Mouse (Mus musculus) limb, embryonic 14.5 days (tissue): ENCODE results near the gene Gprasp1. TPM values are rescaled to one million over a fixed set of nuclear protein-coding genes. Genes with fewer than 3 reads are reported as not detected.

Source experiments
- ATAC-seq: fragments of 200-750 bp; cut with Nextera tagmentation; 2 replicates; pipeline ENCODE4 v1.8.0; 2017; ENCODE audit warnings: low read depth, moderate number of reproducible peaks, moderate TSS enrichment; ENCODE audit not compliant: low FRiP score
- DNase-seq: peaks from one replicate; pipeline ENCODE4 v3.0.0-alpha.2; 2015; ENCODE audit warnings: low spot score
- H3K27ac ChIP-seq: fragments of 300-500 bp; sonication (generic); replicated peaks from 2 replicates; pipeline ENCODE4 v1.5.1; 2014; ENCODE audit warnings: low read depth, mild to moderate bottlenecking, low read length, moderate library complexity, mixed read lengths
- H3K27me3 ChIP-seq: fragments of 300-500 bp; sonication (generic); 2 replicates; pipeline ENCODE4 v1.6.1; 2014; ENCODE audit warnings: low read length, mixed read lengths; ENCODE audit not compliant: control insufficient read depth, insufficient read depth
- H3K36me3 ChIP-seq: fragments of 300-500 bp; sonication (generic); 2 replicates; pipeline ENCODE4 v1.6.1; 2014; ENCODE audit warnings: mild to moderate bottlenecking, low read length, moderate library complexity, mixed read lengths; ENCODE audit not compliant: control insufficient read depth, insufficient read depth
- H3K4me1 ChIP-seq: fragments of 300-500 bp; sonication (generic); 2 replicates; pipeline ENCODE4 v1.6.1; 2014; ENCODE audit warnings: antibody characterized with exemption, low read length, mixed read lengths; ENCODE audit not compliant: control insufficient read depth, insufficient read depth
- H3K4me2 ChIP-seq: fragments of 300-500 bp; sonication (generic); replicated peaks from 2 replicates; pipeline ENCODE4 v1.6.1; 2014; ENCODE audit warnings: low read depth, mild to moderate bottlenecking, low read length, moderate library complexity; ENCODE audit not compliant: severe bottlenecking
- H3K4me3 ChIP-seq: fragments of 300-500 bp; sonication (generic); replicated peaks from 2 replicates; pipeline ENCODE4 v1.5.1; 2014; ENCODE audit warnings: low read length
- H3K9ac ChIP-seq: fragments of 300-500 bp; sonication (generic); 2 replicates; pipeline ENCODE4 v1.6.1; 2014; ENCODE audit warnings: mild to moderate bottlenecking, low read depth, low read length, moderate library complexity; ENCODE audit not compliant: severe bottlenecking
- H3K9me3 ChIP-seq: fragments of 300-500 bp; sonication (generic); 2 replicates; pipeline ENCODE4 v1.6.1; 2016; ENCODE audit warnings: low read length; ENCODE audit not compliant: control insufficient read depth
- POLR2A ChIP-seq: fragments of 200-500 bp; IDR thresholded peaks from 2 replicates; pipeline ENCODE4 v1.8.0; 2012; ENCODE audit warnings: inconsistent platforms, mild to moderate bottlenecking, moderate library complexity, borderline replicate concordance; ENCODE audit not compliant: insufficient read depth, insufficient read length; ENCODE audit errors: extremely low read depth
- WGBS: fragments of 180-500 bp; shearing (Covaris S2); extraction: QIAGEN DNeasy Blood & Tissue Kit; methylation state at CpG from one replicate; pipeline ENCODE4 v1.1.7; 2014; 5-methylcytosine and 5-hydroxymethylcytosine counted together
- polyA plus RNA-seq, 2 experiments: library from polyadenylated mRNA; depleted of rRNA in 1 of 2; stranded (reverse) in 1 of 2; unstranded in 1 of 2; fragments of >200 nt; fragmentation: Nextera tagmentation in 1 of 2; extraction: Ambion mirVana in 1 of 2; gene quantifications; 2 replicates each; pipeline versions ENCODE4 v1.2.1 to v1.2.3; 2012 to 2014

Gene Gprasp1
- polyA plus RNA-seq (2012; rRNA removed) (59.1 and 73.4 TPM in 2 replicates), polyA plus RNA-seq (2014; fragmentation: Nextera tagmentation; extraction: Ambion mirVana) (52.0 and 61.2 TPM in 2 replicates)

DNA sequence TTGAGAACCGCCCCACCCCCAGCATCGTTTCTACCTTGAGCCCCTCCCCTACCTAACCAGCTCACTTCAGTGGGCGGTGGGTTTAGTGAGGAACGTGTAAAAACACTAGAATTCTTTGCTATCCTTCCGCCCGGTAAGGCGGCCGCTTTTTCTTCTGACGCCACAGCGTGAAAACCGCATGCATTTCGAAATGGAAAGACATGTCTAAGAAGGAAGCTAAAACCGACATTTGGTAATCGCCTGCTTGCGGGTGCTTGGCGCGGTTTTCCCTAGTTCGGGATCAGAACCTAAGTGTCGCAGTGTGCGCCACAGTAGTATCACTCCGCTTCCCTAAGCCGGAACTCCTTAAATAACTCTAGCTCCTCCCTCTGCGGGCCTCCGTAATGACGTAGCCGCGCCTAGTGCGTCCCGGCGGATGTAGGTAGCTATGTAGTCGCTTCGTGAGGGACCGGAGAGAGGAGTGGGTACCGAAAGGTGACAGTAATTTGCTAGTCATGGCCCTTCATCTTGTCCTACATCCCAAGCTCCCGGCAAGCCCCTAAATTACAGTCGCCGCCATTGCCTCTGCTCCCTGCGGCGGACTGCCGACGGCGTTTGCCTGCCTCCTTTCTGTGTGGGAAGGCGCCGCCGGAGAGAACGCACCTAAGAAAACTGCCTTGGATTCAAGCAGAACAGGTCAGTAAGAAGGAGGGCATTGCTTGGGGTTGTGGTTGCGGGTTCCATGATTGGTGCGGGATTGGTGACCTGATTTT lies at the start of gene Gprasp1, which contains the start of gene Armcx5:
Gene Gprasp1 (plus strand): TSS at position 430 of the 752 bp plus-strand sequence.
Gene Armcx5 (plus strand): TSS at position 430 of the 752 bp plus-strand sequence.
- H3K9ac ChIP-seq = peak within 1 kb of the TSS; percentile 62
- H3K27ac ChIP-seq = peak within 1 kb of the TSS; percentile 83
- no peaks in the 10 kb centered on the region; the same call in 1 of the 2 replicates for H3K4me1 ChIP-seq
- H3K4me3 ChIP-seq = peak within 1 kb of the TSS; percentile 53
- 21% methylated on average over 47 of the region's 48 CpGs for whole genome bisulfite sequencing
- peak; percentile 97 for ATAC-seq
- peak; percentile 93 for DNase-seq
- H3K9me3 ChIP-seq = no peaks in the 10 kb centered on the region
- H3K36me3 ChIP-seq = 0 out of 2 replicates have a peak, but pooled peaks cover 5% of the 10 kb centered on the region
- peak within 1 kb of the TSS; percentile 49 for H3K4me2 ChIP-seq
- H3K27me3 ChIP-seq = 0 out of 2 replicates have a peak, but pooled peaks cover 4% of the 10 kb centered on the region
- TF ChIP-seq POLR2A = peak; percentile 37; the same call in 1 of the 2 replicates

DNA sequence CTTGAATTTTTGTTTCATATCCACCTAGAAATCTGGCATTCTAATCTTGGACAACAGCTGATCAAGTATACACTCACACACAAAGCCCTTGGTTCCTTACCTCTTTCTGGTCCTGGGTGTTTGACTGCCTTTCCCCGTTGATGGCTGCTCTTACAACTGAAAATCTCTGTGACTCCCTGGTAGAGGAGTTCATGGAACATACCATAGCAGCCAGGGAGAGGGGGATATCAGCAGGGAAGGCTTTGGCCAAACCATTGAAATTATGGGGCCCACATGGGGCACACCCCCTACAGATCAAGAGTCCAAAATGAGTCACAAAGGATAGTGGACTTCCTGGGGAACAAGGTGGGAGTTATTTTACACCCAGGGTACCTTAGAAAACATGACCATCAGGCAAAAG lies 48.9 kb upstream of the Gprasp1 start, which contains the start of gene Tcp11x2:
Gene Tcp11x2 (minus strand): TSS at position 158 of the 400 bp plus-strand sequence.
- Histone ChIP-seq H3K4me3 (no peak within 1 kb of the TSS), H3K4me2 (no peak within 1 kb of the TSS), H3K27me3 (no peaks in the 10 kb centered on the region), H3K9me3 (no peaks in the 10 kb centered on the region), H3K9ac (no peak within 1 kb of the TSS), H3K4me1 (no peaks in the 10 kb centered on the region), H3K27ac (no peak within 1 kb of the TSS), H3K36me3 (no peaks in the 10 kb centered on the region)
- TF ChIP-seq POLR2A = no peak
- DNase-seq (no peak), ATAC-seq (no peak)
- WGBS = 73% methylated on average over 1 of the region's 1 CpGs

DNA sequence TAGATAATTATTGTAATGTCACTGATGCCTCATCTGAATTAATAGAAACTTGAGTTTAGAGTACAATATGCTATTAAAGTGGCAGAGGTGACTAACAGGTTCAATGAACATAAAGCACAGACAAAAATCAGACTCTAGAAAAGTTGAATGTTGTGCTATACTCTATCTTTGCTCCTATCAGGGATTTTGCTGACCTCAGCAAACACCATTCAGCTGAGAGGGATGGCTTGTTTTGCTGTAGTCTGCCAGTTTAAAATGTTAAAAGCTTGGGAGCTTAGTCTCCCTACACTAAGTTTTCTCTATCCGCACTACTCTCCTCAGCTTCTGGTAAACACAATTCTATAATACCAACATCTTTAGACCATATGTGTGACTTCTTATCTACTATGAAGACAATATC lies 39.4 kb upstream of the Gprasp1 start:
- no peak overlapping the region for H3K27ac ChIP-seq
- H3K4me2 ChIP-seq = no peak overlapping the region
- 87% methylated on average over 1 of the region's 1 CpGs for WGBS
- DNase-seq (no peak), ATAC-seq (no peak)
- no peak for TF ChIP-seq POLR2A
- no peaks in the 10 kb centered on the region for H3K36me3 ChIP-seq
- H3K9me3 ChIP-seq = no peaks in the 10 kb centered on the region
- no peaks in the 10 kb centered on the region for H3K27me3 ChIP-seq
- no peak overlapping the region for H3K4me3 ChIP-seq
- no peaks in the 10 kb centered on the region for H3K4me1 ChIP-seq
- H3K9ac ChIP-seq = no peak overlapping the region

DNA sequence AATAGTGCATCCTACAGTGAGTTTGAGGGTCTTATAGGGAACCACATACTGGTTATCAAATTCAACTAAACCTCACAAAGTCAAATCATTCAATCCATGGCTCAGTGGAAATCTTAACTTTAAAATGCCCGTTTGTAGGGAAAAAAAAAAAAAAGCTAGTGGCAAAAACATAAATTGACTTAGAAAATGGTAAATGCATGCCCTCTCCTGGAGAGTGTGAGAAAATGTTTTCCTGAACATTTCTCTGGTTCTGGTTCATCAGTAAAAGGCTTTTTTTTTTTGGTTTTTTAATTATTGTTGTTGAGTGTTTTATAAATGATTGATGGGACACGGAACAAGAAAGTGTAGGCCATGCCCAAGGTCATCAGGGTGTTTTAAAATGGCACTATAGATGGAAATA lies 38.2 kb upstream of the Gprasp1 start:
- ATAC-seq (no peak), DNase-seq (no peak)
- Histone ChIP-seq H3K9me3 (no peaks in the 10 kb centered on the region), H3K4me1 (no peaks in the 10 kb centered on the region), H3K4me2 (no peak overlapping the region), H3K9ac (no peak overlapping the region), H3K27me3 (no peaks in the 10 kb centered on the region), H3K36me3 (no peaks in the 10 kb centered on the region), H3K4me3 (no peak overlapping the region), H3K27ac (no peak overlapping the region)
- 49% methylated on average over 2 of the region's 2 CpGs for WGBS
- TF ChIP-seq POLR2A = no peak

DNA sequence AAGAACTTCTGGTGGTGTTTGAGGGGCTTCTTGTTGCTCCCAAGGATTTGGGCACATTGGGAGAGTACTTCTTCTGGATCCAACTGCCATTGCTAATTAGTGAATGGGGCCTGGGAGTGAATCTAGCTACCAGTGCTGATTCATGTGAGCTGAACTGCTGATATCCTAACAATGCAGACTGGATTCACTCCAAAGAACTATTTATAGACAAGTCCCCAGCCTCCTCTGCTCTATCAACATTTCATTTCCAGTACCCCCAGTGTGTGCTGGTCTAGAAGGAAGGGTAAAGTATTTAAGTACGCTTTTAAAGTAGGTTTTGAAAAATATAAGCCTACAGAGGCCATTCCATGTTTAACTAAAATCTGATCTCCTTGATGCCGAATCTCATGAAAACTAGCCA lies 29.7 kb upstream of the Gprasp1 start:
- no peak for ATAC-seq
- Histone ChIP-seq H3K27ac (no peak overlapping the region), H3K36me3 (no peaks in the 10 kb centered on the region), H3K4me2 (no peak overlapping the region), H3K4me1 (no peaks in the 10 kb centered on the region), H3K9me3 (no peaks in the 10 kb centered on the region), H3K4me3 (no peak overlapping the region), H3K27me3 (no peaks in the 10 kb centered on the region), H3K9ac (no peak overlapping the region)
- DNase-seq = no peak
- TF ChIP-seq POLR2A = no peak
- WGBS = 78% methylated on average over 2 of the region's 2 CpGs
